Mouse (Mus musculus): Measurements from ENCODE around the gene Snurf.

The Snurf gene
- long read RNA-seq, experiment 1 = 0 reads
- long read RNA-seq, experiment 2 = 0 reads

GRCm38 (mm10) chr7:60004606-60005330, at the start of gene Snurf, which contains the start of gene Gm38393:
Snurf (minus strand) TSS chr7:60005049.
Gm38393 (minus strand) TSS chr7:60005064.
- intact Hi-C loops (cut with DNase I) = no loop called here

- intact Hi-C loops (cut with DNase I) = no loop called here
These were observed 42.8 kb upstream of the Snurf start for GRCm38 (mm10) chr7:60047481-60048201.

- intact Hi-C loops (cut with DNase I) = no loop called here
These were observed 8.3 kb upstream of the Snurf start for GRCm38 (mm10) chr7:60013186-60013585.

GRCm38 (mm10) chr7:60007727-60008360, 3.0 kb upstream of the Snurf start:
- intact Hi-C loops (cut with DNase I) = no loop called here

- intact Hi-C loops (cut with DNase I) = no loop called here
These were observed 1.4 kb upstream of the Snurf start for GRCm38 (mm10) chr7:60006262-60006661.

GRCm38 (mm10) chr7:60003921-60004605, 786 bp downstream of the Snurf start:
- intact Hi-C loops (cut with DNase I) = no loop called here

- intact Hi-C loops (cut with DNase I) = no loop called here
These were observed 1.6 kb downstream of the Snurf start for GRCm38 (mm10) chr7:60003006-60003865.

GRCm38 (mm10) chr7:59978646-59979045, 26.2 kb downstream of the Snurf start:
- intact Hi-C loops (cut with DNase I) = no loop called here

All from adrenal gland (tissue).